ENCODE assay signal across 21 mouse cellular contexts in the genomic region with DNA sequence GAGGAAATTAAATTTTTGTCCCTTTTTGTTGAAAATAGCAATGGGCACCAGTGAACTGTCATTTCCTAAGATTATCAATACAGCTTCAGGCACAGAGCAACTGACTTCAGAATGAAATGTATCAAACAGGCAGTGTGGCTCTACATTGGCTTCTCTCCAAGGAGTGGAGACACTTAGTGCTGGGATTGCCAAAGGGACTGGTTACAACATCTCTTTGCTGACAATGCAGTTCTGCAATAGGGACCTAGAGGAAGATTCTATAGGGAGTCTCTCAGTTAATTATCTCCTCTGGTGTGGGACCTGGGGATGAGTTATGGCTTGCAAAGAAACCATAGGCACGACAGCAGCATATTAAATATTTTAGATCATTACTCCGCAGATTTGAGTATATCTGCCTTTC.
DNase-seq lines count a peak whose midpoint lies in the region; ATAC-seq and TF ChIP-seq lines count a peak whose summit lies in the region.
"Had no signal": no experiment of that assay in that cellular context is flagged by ENCODE, and none has a peak within 500 bp of the region (broad histone marks: within the 10 kb centered on the region; RNA-seq: fewer than 3 reads in every experiment).

No protein-coding gene starts in this region.

- H3K79me2 ChIP-seq in liver, adult 2 months (ENCODE audit: control insufficient read depth, insufficient read depth, low read length): no peaks in the 10 kb centered on the region

- H3K9me3 ChIP-seq in liver, embryonic 12.5 days (replicated peaks): no peaks in the 10 kb centered on the region

- no peak overlapping the region for H3K9ac ChIP-seq in liver, adult 2 months (ENCODE audit: low read depth, low read length)
- H3K9ac ChIP-seq in liver, embryonic 12.5 days: no peak overlapping the region
- H3K9ac ChIP-seq: hindbrain, embryonic 14.5 days; liver, embryonic 14.5 days had no signal

- no peak overlapping the region for H3K27ac ChIP-seq in liver, adult 2 months (replicated peaks; ENCODE audit: insufficient read depth, low read depth, low read length)
- H3K27ac ChIP-seq in liver, embryonic 12.5 days: no peak overlapping the region
- H3K27ac ChIP-seq: hindbrain, embryonic 14.5 days; liver, embryonic 14.5 days had no signal

- DNase-seq in adrenal gland, adult (ENCODE audit: inconsistent age in 2 of 2, low spot score in 1 of 2): peak; percentile 11 to 75
- no peak for DNase-seq in adrenal gland, adult 18-20 months (ENCODE audit: low spot score in 2 of 2)
- DNase-seq in liver, adult 2 months (ENCODE audit: extremely low read depth, low read depth, low spot score): peak; percentile 24
- DNase-seq in left cerebral cortex, adult 18-20 months (ENCODE audit: low spot score in 2 of 2): no peak
- DNase-seq: cerebellum, adult 11 months; cerebellum, postnatal 36 days; gastrocnemius, postnatal 25 days; heart, postnatal 14 days; layer of hippocampus, postnatal 36 days; right cerebral cortex, adult 18-20 months; thymus, adult 2 months had no signal

- H3K4me2 ChIP-seq in liver, embryonic 12.5 days: no peak overlapping the region
- H3K4me2 ChIP-seq: heart, embryonic 11.5 days; hindbrain, embryonic 14.5 days had no signal

- no peaks in the 10 kb centered on the region for H3K4me1 ChIP-seq in liver, adult 2 months (ENCODE audit: control insufficient read depth, insufficient read depth, low read length)
- H3K4me1 ChIP-seq in liver, embryonic 12.5 days: no peaks in the 10 kb centered on the region
- H3K4me1 ChIP-seq: megakaryocyte, embryonic 14.5 days had no signal

- H3K36me3 ChIP-seq in liver, adult 2 months (ENCODE audit: control insufficient read depth, insufficient read depth, low read length): no peaks in the 10 kb centered on the region
- H3K36me3 ChIP-seq in liver, embryonic 12.5 days: no peaks in the 10 kb centered on the region

- no peak for ATAC-seq in liver, embryonic 12.5 days
- ATAC-seq in granulocyte monocyte progenitor cell, adult 5-6 weeks (replicated peaks; ENCODE audit: poor library complexity, severe bottlenecking): peak; percentile 85
- peak; percentile 90 for ATAC-seq in megakaryocyte progenitor cell, adult 5-6 weeks (replicated peaks; ENCODE audit: poor library complexity)
- no peak for ATAC-seq in activated CD4-positive, CD25-positive, alpha-beta regulatory T cell, adult 4 months
- ATAC-seq: intestine, postnatal 0 days; midbrain, embryonic 16.5 days had no signal

- H3K4me3 ChIP-seq in liver, adult 2 months (ENCODE audit: insufficient read depth, low read depth, low read length): no peak overlapping the region
- H3K4me3 ChIP-seq in liver, embryonic 12.5 days: no peak overlapping the region
- H3K4me3 ChIP-seq: megakaryocyte, embryonic 14.5 days had no signal

- no peaks in the 10 kb centered on the region for H3K27me3 ChIP-seq in liver, adult 2 months (ENCODE audit: control insufficient read depth, insufficient read depth, low read length)
- H3K27me3 ChIP-seq in liver, embryonic 12.5 days (replicated peaks): no peaks in the 10 kb centered on the region
- H3K27me3 ChIP-seq: megakaryocyte, embryonic 14.5 days had no signal

- 81% methylated on average over 2 of the region's 2 CpGs for WGBS in liver, adult 2 months
- WGBS in liver, embryonic 12.5 days (ENCODE audit: insufficient replicate concordance): 80% methylated on average over 2 of the region's 2 CpGs

- no peak for TF ChIP-seq POLR2A in liver, adult 2 months (IDR thresholded peaks at IDR 0.05; ENCODE audit: extremely low read depth, insufficient read depth, low read length)

- TF ChIP-seq CTCF in liver, adult 2 months (IDR thresholded peaks at IDR 0.05; ENCODE audit: low read depth, low read length): no peak

Comparison
In these comparisons a context has a peak if more than half of its experiments do, and no peak if none do; other contexts are left out.
1. DNase-seq: peak in adrenal gland, adult (2 of 2) and liver, adult 2 months (single experiment); none in adrenal gland, adult 18-20 months (0 of 2) and left cerebral cortex, adult 18-20 months (0 of 2).
2. ATAC-seq: peak in granulocyte monocyte progenitor cell, adult 5-6 weeks (single experiment) and megakaryocyte progenitor cell, adult 5-6 weeks (single experiment); none in liver, embryonic 12.5 days (single experiment) and activated CD4-positive, CD25-positive, alpha-beta regulatory T cell, adult 4 months (single experiment).